Mouse (Mus musculus): ENCODE results near the gene Ipcef1.

The Ipcef1 gene

GRCm38 (mm10) chr10:6967588-6968242, 84.6 kb downstream of the Ipcef1 start:
- no peak for DNase-seq (ENCODE audit: extremely low spot score)

GRCm38 (mm10) chr10:6958791-6959190, 93.5 kb downstream of the Ipcef1 start:
- no peak for DNase-seq (ENCODE audit: extremely low spot score)

- DNase-seq (ENCODE audit: extremely low spot score): no peak
Observed at GRCm38 (mm10) chr10:6956357-6956756, 95.9 kb downstream of the Ipcef1 start.

GRCm38 (mm10) chr10:6954533-6954932, 97.7 kb downstream of the Ipcef1 start:
- no peak for DNase-seq (ENCODE audit: extremely low spot score)

GRCm38 (mm10) chr10:6953115-6953514, 99.2 kb downstream of the Ipcef1 start:
- no peak for DNase-seq (ENCODE audit: extremely low spot score)

GRCm38 (mm10) chr10:6936671-6937425, 115.4 kb downstream of the Ipcef1 start:
- no peak for DNase-seq (ENCODE audit: extremely low spot score)

GRCm38 (mm10) chr10:6934776-6935175, 117.5 kb downstream of the Ipcef1 start:
- no peak for DNase-seq (ENCODE audit: extremely low spot score)

- DNase-seq (ENCODE audit: extremely low spot score): no peak
Observed at GRCm38 (mm10) chr10:6930889-6931288, 121.4 kb downstream of the Ipcef1 start.

- no peak for DNase-seq (ENCODE audit: extremely low spot score)
Observed at GRCm38 (mm10) chr10:6930398-6930797, 121.9 kb downstream of the Ipcef1 start.

GRCm38 (mm10) chr10:6928905-6929304, 123.4 kb downstream of the Ipcef1 start:
- DNase-seq (ENCODE audit: extremely low spot score): no peak

GRCm38 (mm10) chr10:6927600-6928223, 124.6 kb downstream of the Ipcef1 start:
- DNase-seq (ENCODE audit: extremely low spot score): no peak

- no peak for DNase-seq (ENCODE audit: extremely low spot score)
Observed at GRCm38 (mm10) chr10:6926724-6927123, 125.6 kb downstream of the Ipcef1 start.

- peak; percentile 67 for DNase-seq (ENCODE audit: extremely low spot score)
Observed at GRCm38 (mm10) chr10:6916545-6917257, 135.6 kb downstream of the Ipcef1 start.

- no peak for DNase-seq (ENCODE audit: extremely low spot score)
Observed at GRCm38 (mm10) chr10:6915991-6916390, 136.3 kb downstream of the Ipcef1 start.

- DNase-seq (ENCODE audit: extremely low spot score): no peak
Observed at GRCm38 (mm10) chr10:6909763-6910162, 142.5 kb downstream of the Ipcef1 start.

- DNase-seq (ENCODE audit: extremely low spot score): no peak
Observed at GRCm38 (mm10) chr10:6901819-6902393, 150.4 kb downstream of the Ipcef1 start.

- no peak for DNase-seq (ENCODE audit: extremely low spot score)
Observed at GRCm38 (mm10) chr10:6900126-6900525, 152.2 kb downstream of the Ipcef1 start.

GRCm38 (mm10) chr10:6896659-6897303, 155.5 kb downstream of the Ipcef1 start:
- DNase-seq (ENCODE audit: extremely low spot score): no peak

GRCm38 (mm10) chr10:6895796-6896195, 156.5 kb downstream of the Ipcef1 start:
- DNase-seq (ENCODE audit: extremely low spot score): no peak

GRCm38 (mm10) chr10:6890348-6891009, 161.8 kb downstream of the Ipcef1 start:
- DNase-seq (ENCODE audit: extremely low spot score): no peak

Data from embryo, embryonic 9.5 days (tissue).